Mouse (Mus musculus) cerebellum, adult 2 months (tissue): Measurements from ENCODE around the gene Pdgfb.

Experiments used
- CTCF ChIP-seq: fragments of 200-500 bp; IDR thresholded peaks from 2 replicates; pipeline ENCODE4 v1.5.1; 2011; ENCODE audit warnings: low read depth, mild to moderate bottlenecking, control low read depth, low read length, moderate library complexity, borderline replicate concordance; ENCODE audit not compliant: insufficient read depth
- POLR2A ChIP-seq: fragments of 200-500 bp; IDR thresholded peaks from 2 replicates; pipeline ENCODE4 v1.6.1; 2011; ENCODE audit warnings: low read length, control low read depth, borderline replicate concordance; ENCODE audit not compliant: insufficient read depth

- TF ChIP-seq POLR2A (no peak), CTCF (no peak)
These were observed 56.4 kb downstream of the Pdgfb start for GRCm38 (mm10) chr15:79958418-79958817.
